Mouse (Mus musculus) CD4-positive naive resting alpha-beta T cell, adult 57 days (primary cell): Measurements from ENCODE around the gene Gm20838. TPM values are rescaled to one million over a fixed set of nuclear protein-coding genes. Genes with fewer than 3 reads are reported as not detected.

Experiments
- total RNA-seq: library from RNA; stranded (reverse); gene quantifications from one replicate; pipeline ENCODE4 v1.2.4, GENCODE M21; 2023

The Gm20838 gene
- not detected for total RNA-seq

GRCm38 (mm10) chrY:33543064-33543463, at the start of gene Gm20838:
Gene Gm20838 (minus strand): TSS chrY:33543164.

